Mouse (Mus musculus): ENCODE results near the gene Thsd4. TPM values are rescaled to one million over a fixed set of nuclear protein-coding genes. Genes with fewer than 3 reads are reported as not detected.

The Thsd4 gene
- total RNA-seq, 4 experiments from 2014 or later = 3.7 to 4.8 (median 4.2) TPM

- DNase-seq (ENCODE audit: low spot score) = no peak
Observed at GRCm38 (mm10) chr9:60150511-60150910, 371.3 kb downstream of the Thsd4 start.

- no peak for DNase-seq (ENCODE audit: low spot score)
Observed at GRCm38 (mm10) chr9:60148988-60149387, 372.9 kb downstream of the Thsd4 start.

GRCm38 (mm10) chr9:60147401-60147800 lies 374.4 kb downstream of the Thsd4 start:
- no peak for DNase-seq (ENCODE audit: low spot score)

- no peak for DNase-seq (ENCODE audit: low spot score)
Observed at GRCm38 (mm10) chr9:60143816-60144215, 378.0 kb downstream of the Thsd4 start.

GRCm38 (mm10) chr9:60141081-60141514 lies 380.7 kb downstream of the Thsd4 start:
- no peak for DNase-seq (ENCODE audit: low spot score)

GRCm38 (mm10) chr9:60140411-60140810 lies 381.4 kb downstream of the Thsd4 start:
- DNase-seq (ENCODE audit: low spot score) = no peak

- DNase-seq (ENCODE audit: low spot score) = no peak
Observed at GRCm38 (mm10) chr9:60139446-60139845, 382.4 kb downstream of the Thsd4 start.

- no peak for DNase-seq (ENCODE audit: low spot score)
Observed at GRCm38 (mm10) chr9:60129235-60129991, 392.4 kb downstream of the Thsd4 start.

GRCm38 (mm10) chr9:60126961-60127360 lies 394.9 kb downstream of the Thsd4 start:
- DNase-seq (ENCODE audit: low spot score) = no peak

GRCm38 (mm10) chr9:60124102-60124501 lies 397.7 kb downstream of the Thsd4 start:
- DNase-seq (ENCODE audit: low spot score) = no peak

GRCm38 (mm10) chr9:60123066-60123465 lies 398.8 kb downstream of the Thsd4 start:
- DNase-seq (ENCODE audit: low spot score) = no peak

- peak; percentile 38 for DNase-seq (ENCODE audit: low spot score)
Observed at GRCm38 (mm10) chr9:60119846-60120245, 402.0 kb downstream of the Thsd4 start.

GRCm38 (mm10) chr9:60117831-60118230 lies 404.0 kb downstream of the Thsd4 start:
- no peak for DNase-seq (ENCODE audit: low spot score)

- DNase-seq (ENCODE audit: low spot score) = no peak
Observed at GRCm38 (mm10) chr9:60115711-60116247, 406.1 kb downstream of the Thsd4 start.

- no peak for DNase-seq (ENCODE audit: low spot score)
Observed at GRCm38 (mm10) chr9:60115306-60115705, 406.5 kb downstream of the Thsd4 start.

GRCm38 (mm10) chr9:60110200-60110599 lies 411.6 kb downstream of the Thsd4 start:
- DNase-seq (ENCODE audit: low spot score) = no peak

- peak; percentile 9 for DNase-seq (ENCODE audit: low spot score)
Observed at GRCm38 (mm10) chr9:60106683-60107082, 415.2 kb downstream of the Thsd4 start.

- DNase-seq (ENCODE audit: low spot score) = peak; percentile 9
Observed at GRCm38 (mm10) chr9:60106106-60106505, 415.7 kb downstream of the Thsd4 start.

GRCm38 (mm10) chr9:60094211-60094610 lies 427.6 kb downstream of the Thsd4 start:
- DNase-seq (ENCODE audit: low spot score) = no peak

GRCm38 (mm10) chr9:60092428-60092827 lies 429.4 kb downstream of the Thsd4 start:
- DNase-seq (ENCODE audit: low spot score) = no peak

- DNase-seq (ENCODE audit: low spot score) = no peak
Observed at GRCm38 (mm10) chr9:60089441-60089840, 432.4 kb downstream of the Thsd4 start.

- DNase-seq (ENCODE audit: low spot score) = no peak
Observed at GRCm38 (mm10) chr9:60088101-60088500, 433.7 kb downstream of the Thsd4 start.

GRCm38 (mm10) chr9:60082107-60082581 lies 439.7 kb downstream of the Thsd4 start:
- DNase-seq (ENCODE audit: low spot score) = no peak
